Mouse (Mus musculus) heart, embryonic 10.5 days (tissue): ENCODE measurements around the gene Zfp839. TPM values are rescaled to one million over a fixed set of nuclear protein-coding genes. Genes with fewer than 3 reads are reported as not detected.
A peak's percentile ranks its signal among the peaks of the same experiment; 100 is the strongest.

Source experiments
- DNase-seq: peaks from one replicate; pipeline ENCODE4 v3.0.0-alpha.2; 2017; ENCODE audit warnings: low spot score
- H3K27ac ChIP-seq: fragments of 300-500 bp; sonication (generic); 2 replicates; pipeline ENCODE4 v1.5.1; 2016; ENCODE audit warnings: mild to moderate bottlenecking
- H3K27me3 ChIP-seq: fragments of 300-500 bp; sonication (generic); 2 replicates; pipeline ENCODE4 v1.6.1; 2016; ENCODE audit warnings: mild to moderate bottlenecking; ENCODE audit not compliant: poor library complexity, insufficient read depth, severe bottlenecking
- H3K36me3 ChIP-seq: fragments of 300-500 bp; sonication (generic); 2 replicates; pipeline ENCODE4 v1.6.1; 2016; ENCODE audit warnings: mild to moderate bottlenecking, moderate library complexity
- H3K4me1 ChIP-seq: fragments of 300-500 bp; sonication (generic); 2 replicates; pipeline ENCODE4 v1.6.1; 2016; ENCODE audit warnings: mild to moderate bottlenecking
- H3K4me3 ChIP-seq: fragments of 300-500 bp; sonication (generic); 2 replicates; pipeline ENCODE4 v1.5.1; 2016; ENCODE audit warnings: mild to moderate bottlenecking, moderate library complexity
- H3K9me3 ChIP-seq: fragments of 300-500 bp; sonication (generic); 2 replicates; pipeline ENCODE4 v1.6.1; 2016; ENCODE audit warnings: mild to moderate bottlenecking, moderate library complexity
- WGBS: fragments of 180-500 bp; shearing (Covaris S2); methylation state at CpG from one replicate; pipeline ENCODE4 v1.1.7; 2016; 5-methylcytosine and 5-hydroxymethylcytosine counted together
- polyA plus RNA-seq: library from polyadenylated mRNA; unstranded; fragments of >200 nt; fragmentation: Nextera tagmentation; extraction: Ambion mirVana; gene quantifications from 2 replicates; pipeline ENCODE4 v1.2.1, GENCODE M21; 2016

Gene Zfp839
- polyA plus RNA-seq, 1 experiment from 2014 or later = 6.1 TPM

DNA sequence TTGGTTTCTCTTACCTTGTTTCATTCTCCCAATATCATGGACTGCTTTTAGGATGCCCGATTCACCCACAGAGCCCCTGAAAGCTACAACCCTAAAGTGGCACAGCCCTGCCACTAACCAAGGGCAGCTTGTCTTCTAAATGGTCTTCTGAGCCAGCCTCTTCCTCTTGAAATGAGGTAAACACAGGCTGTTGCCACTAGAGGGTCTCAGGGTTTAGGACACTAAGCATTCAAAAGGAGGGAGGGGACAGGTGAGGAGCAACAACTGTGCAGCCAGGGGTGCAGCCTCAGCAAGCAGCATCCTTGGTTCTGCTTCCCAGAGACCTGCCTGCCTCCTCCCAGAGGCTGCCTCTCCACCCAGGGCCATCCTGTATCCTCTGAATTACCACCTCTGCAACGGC, 28.3 kb upstream of the Zfp839 start:
- no peak for DNase-seq
- WGBS = 78% methylated on average over 2 of the region's 2 CpGs
- Histone ChIP-seq H3K36me3 (no peaks in the 10 kb centered on the region; the same call in 1 of the 2 replicates), H3K27me3 (no peaks in the 10 kb centered on the region), H3K27ac (no peak overlapping the region), H3K4me1 (no peaks in the 10 kb centered on the region), H3K9me3 (no peaks in the 10 kb centered on the region), H3K4me3 (no peak overlapping the region)

DNA sequence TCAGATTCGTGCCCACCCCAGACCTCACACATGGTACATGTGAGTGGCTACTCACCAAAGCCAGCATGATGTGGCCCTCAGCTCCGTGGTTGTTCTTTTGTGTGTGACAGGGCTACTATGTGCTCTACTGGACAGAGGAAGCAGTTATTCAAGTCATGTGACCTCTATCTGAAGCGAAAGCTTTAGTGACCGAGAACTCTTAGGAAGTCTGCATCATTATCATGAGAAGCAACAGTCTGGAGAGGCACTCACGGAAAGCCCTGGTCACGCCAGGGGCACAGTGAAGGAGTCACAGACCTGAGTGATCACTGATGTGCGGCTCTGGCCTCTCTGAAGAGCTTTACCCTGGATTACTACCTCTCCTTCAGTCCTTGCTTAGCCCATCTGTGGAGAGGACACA, 27.7 kb upstream of the Zfp839 start:
- Histone ChIP-seq H3K36me3 (peaks cover under 1% of the 10 kb centered on the region; the same call in 1 of the 2 replicates), H3K4me1 (no peaks in the 10 kb centered on the region), H3K4me3 (no peak overlapping the region), H3K9me3 (no peaks in the 10 kb centered on the region), H3K27ac (no peak overlapping the region), H3K27me3 (no peaks in the 10 kb centered on the region)
- 84% methylated on average over 7 of the region's 7 CpGs for WGBS
- no peak for DNase-seq

- H3K4me3 ChIP-seq = no peak overlapping the region
- peaks cover 2% of the 10 kb centered on the region; the same call in 1 of the 2 replicates for H3K36me3 ChIP-seq
- no peaks in the 10 kb centered on the region for H3K4me1 ChIP-seq
- no peaks in the 10 kb centered on the region for H3K27me3 ChIP-seq
- no peak for DNase-seq
- no peaks in the 10 kb centered on the region for H3K9me3 ChIP-seq
- no peak overlapping the region for H3K27ac ChIP-seq
- 91% methylated on average over 4 of the region's 4 CpGs for WGBS
Measured at GRCm38 (mm10) chr12:110828908-110829307, 21.1 kb upstream of the Zfp839 start.

- H3K9me3 ChIP-seq = no peaks in the 10 kb centered on the region
- 86% methylated on average over 9 of the region's 11 CpGs for WGBS
- H3K36me3 ChIP-seq = peaks cover 2% of the 10 kb centered on the region; the same call in 1 of the 2 replicates
- no peak overlapping the region for H3K4me3 ChIP-seq
- no peaks in the 10 kb centered on the region for H3K4me1 ChIP-seq
- H3K27ac ChIP-seq = no peak overlapping the region
- DNase-seq = no peak
- H3K27me3 ChIP-seq = no peaks in the 10 kb centered on the region
Measured at GRCm38 (mm10) chr12:110830293-110831024, 19.6 kb upstream of the Zfp839 start.

GRCm38 (mm10) chr12:110835182-110835581, 14.9 kb upstream of the Zfp839 start:
- no peaks in the 10 kb centered on the region for H3K9me3 ChIP-seq
- no peaks in the 10 kb centered on the region for H3K36me3 ChIP-seq
- H3K27me3 ChIP-seq = peaks cover 6% of the 10 kb centered on the region
- DNase-seq = no peak
- no peak overlapping the region for H3K27ac ChIP-seq
- 92% methylated on average over 3 of the region's 3 CpGs for WGBS
- H3K4me1 ChIP-seq = peaks cover 7% of the 10 kb centered on the region
- H3K4me3 ChIP-seq = no peak overlapping the region

GRCm38 (mm10) chr12:110836729-110837128, 13.3 kb upstream of the Zfp839 start:
- H3K9me3 ChIP-seq = no peaks in the 10 kb centered on the region
- peaks cover 6% of the 10 kb centered on the region for H3K27me3 ChIP-seq
- H3K27ac ChIP-seq = 0 out of 2 replicates have a peak overlapping the region, but pooled peaks have one; percentile 17
- no peak for DNase-seq
- H3K36me3 ChIP-seq = no peaks in the 10 kb centered on the region
- peaks cover 7% of the 10 kb centered on the region for H3K4me1 ChIP-seq
- WGBS = 50% methylated on average over 6 of the region's 6 CpGs
- no peak overlapping the region for H3K4me3 ChIP-seq

- H3K4me3 ChIP-seq = no peak overlapping the region
- no peaks in the 10 kb centered on the region for H3K36me3 ChIP-seq
- WGBS = 43% methylated on average over 5 of the region's 5 CpGs
- peaks cover 6% of the 10 kb centered on the region for H3K27me3 ChIP-seq
- 0 out of 2 replicates have a peak overlapping the region, but pooled peaks have one; percentile 17 for H3K27ac ChIP-seq
- H3K4me1 ChIP-seq = peaks cover 7% of the 10 kb centered on the region
- no peak for DNase-seq
- H3K9me3 ChIP-seq = no peaks in the 10 kb centered on the region
Measured at GRCm38 (mm10) chr12:110837192-110837841, 12.7 kb upstream of the Zfp839 start.

- 85% methylated on average over 8 of the region's 8 CpGs for WGBS
- H3K9me3 ChIP-seq = no peaks in the 10 kb centered on the region
- H3K4me1 ChIP-seq = peaks cover 7% of the 10 kb centered on the region
- no peaks in the 10 kb centered on the region for H3K36me3 ChIP-seq
- H3K27ac ChIP-seq = no peak overlapping the region
- H3K27me3 ChIP-seq = peaks cover 6% of the 10 kb centered on the region
- DNase-seq = no peak
- H3K4me3 ChIP-seq = no peak overlapping the region
Measured at GRCm38 (mm10) chr12:110837850-110838249, 12.2 kb upstream of the Zfp839 start.

GRCm38 (mm10) chr12:110840348-110841198, 9.5 kb upstream of the Zfp839 start, which contains the start of gene Mok:
Mok (minus strand) TSS chr12:110840939.
- Histone ChIP-seq H3K4me3 (peak within 1 kb of the TSS; percentile 88), H3K4me1 (peaks cover 11% of the 10 kb centered on the region), H3K9me3 (no peaks in the 10 kb centered on the region), H3K36me3 (no peaks in the 10 kb centered on the region), H3K27ac (peak within 1 kb of the TSS; percentile 80), H3K27me3 (peaks cover 6% of the 10 kb centered on the region)
- DNase-seq = peak; percentile 96
- WGBS = under 1% methylated on average over 71 of the region's 71 CpGs

- no peak for DNase-seq
- Histone ChIP-seq H3K27me3 (peaks cover 6% of the 10 kb centered on the region), H3K27ac (no peak overlapping the region), H3K9me3 (no peaks in the 10 kb centered on the region), H3K4me3 (peak overlapping the region; percentile 2; the same call in 1 of the 2 replicates), H3K4me1 (peaks cover 15% of the 10 kb centered on the region), H3K36me3 (no peaks in the 10 kb centered on the region)
- WGBS = 68% methylated on average over 5 of the region's 5 CpGs
Measured at GRCm38 (mm10) chr12:110841731-110842493, 8.1 kb upstream of the Zfp839 start.

DNA sequence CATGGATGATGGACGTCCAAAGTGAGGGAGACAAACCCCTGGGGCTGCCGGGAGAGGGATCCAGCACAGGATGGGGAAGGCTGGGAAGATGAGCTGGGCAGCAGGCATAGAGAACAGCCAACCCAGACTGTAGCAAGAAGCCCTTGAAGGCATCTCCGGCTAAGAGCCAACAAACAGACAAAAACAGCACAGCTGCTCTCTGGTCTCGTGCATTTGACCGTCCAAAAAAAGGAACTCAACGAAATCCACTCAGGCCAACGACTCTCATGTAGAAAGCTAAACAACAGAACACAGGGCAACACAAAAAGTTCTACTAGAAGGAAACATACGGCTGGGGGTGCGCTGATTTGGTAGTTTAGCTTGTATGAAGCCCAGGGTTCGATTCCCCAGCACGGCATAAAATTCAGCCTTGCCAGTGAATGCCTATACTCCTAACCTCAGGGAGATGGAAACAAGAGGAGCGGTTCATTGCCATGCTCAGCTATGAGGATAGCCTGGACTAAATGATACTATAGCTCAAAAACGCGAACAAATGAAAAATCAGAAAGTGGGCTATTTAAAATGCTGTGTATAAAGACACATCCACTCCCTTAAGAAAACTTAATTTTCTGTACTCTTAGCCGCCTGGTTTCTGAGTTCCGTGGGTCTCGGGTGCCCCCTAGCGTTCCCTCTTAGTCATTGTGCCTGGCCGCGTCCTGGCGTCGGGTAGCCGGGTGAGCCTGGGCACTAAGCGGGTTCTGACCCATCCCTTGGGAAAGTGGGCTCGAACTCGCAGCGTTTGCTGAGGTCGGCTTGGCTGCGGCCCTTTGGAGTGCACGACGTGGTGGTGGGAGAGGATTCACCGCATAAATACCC, 6.6 kb upstream of the Zfp839 start:
- Histone ChIP-seq H3K4me3 (peak overlapping the region; percentile 69), H3K9me3 (no peaks in the 10 kb centered on the region), H3K36me3 (no peaks in the 10 kb centered on the region), H3K4me1 (peaks cover 10% of the 10 kb centered on the region), H3K27ac (no peak overlapping the region), H3K27me3 (peaks cover 6% of the 10 kb centered on the region)
- WGBS = 20% methylated on average over 32 of the region's 32 CpGs
- peak; percentile 91 for DNase-seq
